Mouse (Mus musculus): ENCODE measurements at regions not wholly inside any gene's neighbourhood (a gene's known extent, or its start where the extent isn't known, plus 50 kb on each side); places are given as distances from the start of the nearest gene placed in this dataset.

DNA sequence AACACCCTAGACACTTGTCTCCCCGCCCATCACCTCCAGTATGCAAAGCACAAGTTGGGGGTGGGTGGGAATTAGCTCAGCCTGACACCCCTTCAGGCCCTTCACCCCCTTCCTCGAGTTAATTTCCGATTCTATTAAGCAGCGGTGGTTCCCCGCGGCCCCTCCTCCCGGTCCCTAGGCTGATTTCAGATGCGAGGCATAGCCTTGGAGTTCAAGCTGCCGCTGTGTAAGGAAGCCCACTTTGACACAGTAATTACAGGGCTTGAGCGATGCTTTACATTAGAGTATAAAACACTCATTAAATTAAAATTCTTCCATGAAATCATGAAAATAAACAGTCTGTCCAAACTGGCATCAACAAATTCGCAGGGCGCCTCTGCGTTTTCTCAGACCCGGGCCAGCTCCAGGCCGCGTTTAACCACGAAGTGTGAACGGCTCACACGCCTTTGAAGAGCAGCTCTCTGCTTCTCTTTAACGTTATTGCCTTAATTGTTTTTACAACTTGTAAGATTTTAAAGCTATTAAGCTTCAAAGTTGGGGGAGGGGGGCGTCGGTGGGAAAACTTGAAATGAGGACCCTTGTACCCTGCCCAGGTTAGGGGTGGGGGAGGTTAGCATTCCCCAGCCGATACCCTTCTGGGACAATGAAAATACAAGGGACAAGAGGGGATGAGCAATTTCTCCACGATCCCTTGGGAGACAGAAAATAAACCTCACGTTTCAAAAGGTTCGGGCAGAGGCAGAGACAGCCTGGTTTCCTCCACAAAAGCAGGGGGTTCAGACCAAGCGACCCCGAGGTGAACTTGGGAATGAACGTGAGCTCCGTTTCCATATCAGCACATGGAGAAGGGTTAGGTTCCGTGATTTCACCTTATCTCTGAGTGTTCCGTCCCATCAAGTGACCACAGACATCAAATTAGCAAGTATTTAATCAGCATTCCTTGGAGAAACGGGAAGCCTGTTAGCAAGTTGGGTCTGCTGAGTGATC lies 114.4 kb downstream of the Dicer1 start:
- TF ChIP-seq POLR2A (IDR thresholded peaks at IDR 0.05; ENCODE audit: extremely low read depth, insufficient read depth, low read length): no peak
- TF ChIP-seq CTCF (IDR thresholded peaks at IDR 0.05; ENCODE audit: extremely low read depth, insufficient read depth, low read length): no peak
- Histone ChIP-seq H3K27ac (ENCODE audit: insufficient read depth, low read length) (no peak overlapping the region), H3K4me1 (ENCODE audit: control insufficient read depth, insufficient read depth, low read length) (no peaks in the 10 kb centered on the region), H3K4me3 (ENCODE audit: insufficient read depth, low read length) (no peak overlapping the region)

DNA sequence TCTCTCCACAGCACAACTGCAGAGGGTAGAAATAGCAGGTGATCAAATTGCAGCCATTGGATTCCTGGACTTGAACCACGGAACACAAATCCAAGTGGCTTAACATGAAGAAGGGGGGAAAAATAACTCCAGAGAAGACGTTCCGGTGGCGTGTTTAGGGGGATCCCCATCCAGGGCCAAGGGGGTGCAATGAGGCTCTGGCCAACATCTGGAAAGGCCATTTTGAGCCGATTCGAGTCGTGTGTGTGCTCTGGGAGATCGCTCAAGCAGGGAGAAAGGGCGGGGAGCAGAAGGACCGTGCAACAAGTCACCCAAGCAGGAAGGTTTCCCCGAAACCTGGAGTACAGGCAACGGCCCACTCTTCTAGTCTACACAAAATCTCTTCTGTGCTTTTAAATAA lies 115.3 kb downstream of the Dicer1 start:
- Histone ChIP-seq H3K4me3 (ENCODE audit: insufficient read depth, low read length) (no peak overlapping the region), H3K27ac (ENCODE audit: insufficient read depth, low read length) (no peak overlapping the region), H3K4me1 (ENCODE audit: control insufficient read depth, insufficient read depth, low read length) (no peaks in the 10 kb centered on the region)
- TF ChIP-seq CTCF (IDR thresholded peaks at IDR 0.05; ENCODE audit: extremely low read depth, insufficient read depth, low read length): no peak

DNA sequence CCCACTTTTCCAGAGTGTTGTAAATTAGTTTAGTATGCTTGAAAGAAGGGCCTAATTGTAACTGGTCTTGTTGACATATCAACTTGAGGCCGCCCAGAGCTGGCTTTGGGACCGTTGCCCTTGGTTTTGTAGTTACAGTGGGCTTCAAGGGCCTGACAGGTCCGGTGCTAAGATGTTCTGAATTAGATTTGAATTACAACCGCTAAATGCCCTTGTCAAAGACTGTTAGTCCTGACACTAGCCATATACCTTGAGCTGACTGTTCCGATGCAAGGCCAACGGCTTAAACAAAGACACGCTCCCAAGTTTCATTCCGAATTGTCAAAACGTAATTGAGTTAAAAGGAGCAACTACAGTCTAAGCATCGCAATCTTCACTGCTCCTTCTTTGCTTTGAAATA lies 116.9 kb downstream of the Dicer1 start:
- Histone ChIP-seq H3K4me3 (ENCODE audit: insufficient read depth, low read length) (no peak overlapping the region), H3K27ac (ENCODE audit: insufficient read depth, low read length) (no peak overlapping the region), H3K4me1 (ENCODE audit: control insufficient read depth, insufficient read depth, low read length) (no peaks in the 10 kb centered on the region)
- TF ChIP-seq CTCF (IDR thresholded peaks at IDR 0.05; ENCODE audit: extremely low read depth, insufficient read depth, low read length) (no peak), POLR2A (IDR thresholded peaks at IDR 0.05; ENCODE audit: extremely low read depth, insufficient read depth, low read length) (no peak)

DNA sequence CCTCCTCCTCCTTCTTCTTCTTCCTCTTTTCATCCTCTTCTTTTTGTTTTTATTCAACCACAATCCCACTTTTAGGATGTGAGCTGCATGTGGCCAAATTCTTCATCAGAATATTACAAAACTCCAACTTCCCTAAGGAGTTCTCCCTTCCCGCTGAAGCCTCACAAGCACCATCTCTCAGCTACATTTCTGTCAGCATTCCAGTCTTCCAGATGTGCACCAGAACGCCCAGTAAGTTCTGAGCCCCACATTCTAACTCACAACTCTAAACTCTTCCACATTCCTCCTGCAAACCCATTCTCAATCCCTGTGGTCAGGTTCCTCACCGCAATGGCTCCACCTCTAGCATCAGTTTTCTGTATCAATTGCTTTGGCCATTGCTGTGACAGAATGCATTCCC lies 121.2 kb downstream of the Dicer1 start:
- no peak for TF ChIP-seq CTCF (IDR thresholded peaks at IDR 0.05; ENCODE audit: extremely low read depth, insufficient read depth, low read length)
- TF ChIP-seq POLR2A (IDR thresholded peaks at IDR 0.05; ENCODE audit: extremely low read depth, insufficient read depth, low read length): no peak
- Histone ChIP-seq H3K4me3 (ENCODE audit: insufficient read depth, low read length) (no peak overlapping the region), H3K27ac (ENCODE audit: insufficient read depth, low read length) (no peak overlapping the region), H3K4me1 (ENCODE audit: control insufficient read depth, insufficient read depth, low read length) (no peaks in the 10 kb centered on the region)

DNA sequence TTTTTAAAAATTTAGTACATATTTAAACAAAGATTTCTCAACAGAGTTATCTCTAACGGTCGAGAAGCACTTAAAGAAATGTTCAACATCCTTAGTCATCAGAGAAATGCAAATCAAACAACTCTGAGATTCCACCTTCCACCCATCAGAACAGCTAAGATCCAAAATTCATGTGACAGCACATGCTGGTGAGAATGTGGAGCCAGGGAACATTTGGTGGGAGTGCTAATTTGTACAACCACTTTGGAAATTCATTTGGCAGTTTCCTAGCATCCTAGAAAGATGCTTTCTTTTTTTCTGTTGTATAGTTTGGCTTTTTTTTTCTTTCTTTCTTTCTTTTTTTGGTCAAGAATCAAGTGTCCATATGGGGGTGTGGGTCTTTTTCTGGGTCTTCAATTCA lies 122.3 kb downstream of the Dicer1 start:
- no peak overlapping the region for H3K27ac ChIP-seq (ENCODE audit: insufficient read depth, low read length)

DNA sequence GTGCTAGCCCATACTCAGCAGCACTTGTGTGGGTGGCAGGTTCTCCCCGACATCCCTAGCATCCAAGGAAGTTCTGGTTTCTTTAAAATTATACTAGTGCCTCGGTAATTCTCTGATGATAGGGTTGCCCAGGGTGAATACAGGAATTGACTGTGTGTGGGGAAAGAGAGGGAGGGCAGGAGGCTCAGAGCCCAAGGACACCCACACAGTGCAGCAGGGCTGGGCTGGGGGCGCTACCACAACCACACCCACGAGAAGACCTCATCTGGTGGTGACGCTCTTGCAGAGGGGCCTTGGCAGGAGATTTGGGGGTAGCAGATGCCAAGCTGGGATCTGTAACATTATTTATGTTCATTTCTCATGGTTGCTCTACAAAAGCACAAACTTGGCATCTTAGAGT lies 125.7 kb downstream of the Dicer1 start:
- H3K4me1 ChIP-seq (ENCODE audit: control insufficient read depth, insufficient read depth, low read length): no peaks in the 10 kb centered on the region
- no peak overlapping the region for H3K4me3 ChIP-seq (ENCODE audit: insufficient read depth, low read length)
- no peak overlapping the region for H3K27ac ChIP-seq (ENCODE audit: insufficient read depth, low read length)
- TF ChIP-seq POLR2A (IDR thresholded peaks at IDR 0.05; ENCODE audit: extremely low read depth, insufficient read depth, low read length) (no peak), CTCF (IDR thresholded peaks at IDR 0.05; ENCODE audit: extremely low read depth, insufficient read depth, low read length) (no peak)

More for the DNA sequence above, 122.3 kb downstream of the Dicer1 start:
- Histone ChIP-seq H3K4me1 (ENCODE audit: control insufficient read depth, insufficient read depth, low read length) (no peaks in the 10 kb centered on the region), H3K4me3 (ENCODE audit: insufficient read depth, low read length) (no peak overlapping the region)
- TF ChIP-seq CTCF (IDR thresholded peaks at IDR 0.05; ENCODE audit: extremely low read depth, insufficient read depth, low read length): no peak
- TF ChIP-seq POLR2A (IDR thresholded peaks at IDR 0.05; ENCODE audit: extremely low read depth, insufficient read depth, low read length): no peak

DNA sequence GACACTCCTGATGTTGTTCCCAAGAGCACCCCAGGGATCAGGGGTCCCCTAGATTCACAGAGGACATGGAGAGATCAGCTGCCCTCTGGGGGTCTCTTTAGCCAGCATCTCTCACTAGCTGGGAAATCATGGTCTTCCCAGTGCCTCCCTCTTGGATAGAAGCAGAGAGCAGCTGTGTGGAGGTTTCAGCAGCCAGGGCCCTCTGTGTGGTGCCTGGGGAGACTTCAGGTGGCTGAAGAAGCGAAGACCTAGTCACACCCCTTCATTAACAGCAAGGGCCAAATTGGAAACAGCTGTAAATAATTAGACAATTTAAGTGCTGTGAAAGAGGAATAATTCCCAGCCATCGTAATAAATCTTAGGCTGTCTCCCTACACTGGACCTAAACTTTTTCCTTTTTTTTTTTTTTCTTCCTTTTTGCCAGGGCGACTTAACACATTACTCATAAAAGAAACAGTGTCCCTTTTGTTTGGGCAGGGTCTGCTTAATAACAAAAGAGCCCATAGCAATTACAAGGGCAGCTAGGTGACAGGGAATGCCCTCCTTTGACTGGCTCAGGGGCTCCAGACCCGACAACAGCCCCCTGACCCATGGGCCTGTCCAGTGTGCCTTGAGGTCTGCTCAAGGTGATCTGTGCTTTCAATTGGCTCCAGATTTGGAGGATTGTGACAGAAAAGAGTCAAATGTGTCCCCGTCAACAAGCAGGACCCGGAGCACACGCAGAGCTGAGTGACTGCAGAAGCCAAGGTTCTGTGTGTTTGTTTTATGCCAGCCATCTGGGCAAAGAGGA lies 127.7 kb downstream of the Dicer1 start:
- Histone ChIP-seq H3K27ac (ENCODE audit: insufficient read depth, low read length) (no peak overlapping the region), H3K4me1 (ENCODE audit: control insufficient read depth, insufficient read depth, low read length) (no peaks in the 10 kb centered on the region), H3K4me3 (ENCODE audit: insufficient read depth, low read length) (no peak overlapping the region)
- no peak for TF ChIP-seq CTCF (IDR thresholded peaks at IDR 0.05; ENCODE audit: extremely low read depth, insufficient read depth, low read length)
- no peak for TF ChIP-seq POLR2A (IDR thresholded peaks at IDR 0.05; ENCODE audit: extremely low read depth, insufficient read depth, low read length)

DNA sequence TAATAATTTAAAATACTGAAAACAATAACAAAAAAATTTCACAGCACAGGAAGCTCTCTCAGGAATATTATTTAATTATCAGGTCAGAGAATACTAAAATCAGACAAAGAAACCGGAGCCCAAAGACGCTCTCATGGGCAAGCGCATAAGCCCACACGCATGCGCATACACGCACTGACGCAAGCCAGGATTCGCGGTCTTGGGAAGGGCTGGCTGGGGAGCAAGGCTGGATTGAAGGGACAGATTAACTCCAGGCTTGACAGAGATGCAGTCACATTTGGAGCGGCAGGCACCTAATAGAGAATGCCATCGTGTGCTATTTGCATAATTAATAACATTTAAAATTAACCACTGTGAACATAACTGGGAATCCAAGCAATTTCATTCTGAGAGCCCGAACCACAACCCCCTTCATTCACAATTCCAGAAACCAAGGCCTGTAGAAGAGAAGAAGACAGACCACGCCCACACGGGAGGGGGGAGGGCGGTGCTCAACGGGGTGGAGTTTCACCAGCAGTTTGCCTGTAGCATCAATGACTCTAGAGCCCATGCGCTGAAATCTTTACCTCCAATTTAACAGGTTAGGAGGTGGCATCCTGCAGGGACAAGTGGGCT lies 134.5 kb downstream of the Dicer1 start:
- Histone ChIP-seq H3K4me3 (ENCODE audit: insufficient read depth, low read length) (peak overlapping the region; percentile 13), H3K27ac (ENCODE audit: insufficient read depth, low read length) (no peak overlapping the region), H3K4me1 (ENCODE audit: control insufficient read depth, insufficient read depth, low read length) (no peaks in the 10 kb centered on the region)
- TF ChIP-seq POLR2A (IDR thresholded peaks at IDR 0.05; ENCODE audit: extremely low read depth, insufficient read depth, low read length): peak; percentile 65; the same call in 1 of the 2 replicates
- TF ChIP-seq CTCF (IDR thresholded peaks at IDR 0.05; ENCODE audit: extremely low read depth, insufficient read depth, low read length): no peak

DNA sequence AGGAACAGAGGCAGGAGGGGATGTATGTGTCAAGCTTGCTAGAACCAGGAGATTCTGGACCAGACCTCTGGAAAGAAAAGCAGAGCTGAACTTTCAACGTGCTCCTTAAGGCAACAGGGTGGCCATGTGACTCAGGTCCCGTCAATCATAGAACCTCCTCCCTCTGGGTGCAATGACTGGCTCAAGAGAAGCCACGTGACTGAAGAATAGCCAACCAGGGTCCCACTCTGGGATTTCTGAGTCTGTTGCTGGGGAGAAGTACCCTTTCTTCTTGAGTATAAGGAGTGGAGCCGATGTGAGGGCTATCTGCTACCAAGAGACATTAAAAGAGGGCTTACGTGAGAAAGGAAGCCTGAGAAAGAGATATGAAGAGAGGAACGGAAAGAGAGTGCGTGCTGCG lies 137.5 kb downstream of the Dicer1 start:
- Histone ChIP-seq H3K4me1 (ENCODE audit: control insufficient read depth, insufficient read depth, low read length) (no peaks in the 10 kb centered on the region), H3K4me3 (ENCODE audit: insufficient read depth, low read length) (no peak overlapping the region), H3K27ac (ENCODE audit: insufficient read depth, low read length) (no peak overlapping the region)
- TF ChIP-seq POLR2A (IDR thresholded peaks at IDR 0.05; ENCODE audit: extremely low read depth, insufficient read depth, low read length) (no peak), CTCF (IDR thresholded peaks at IDR 0.05; ENCODE audit: extremely low read depth, insufficient read depth, low read length) (no peak)
